Mouse (Mus musculus): Measurements from ENCODE around the gene Mnd1.

The Mnd1 gene

GRCm38 (mm10) chr3:84046206-84046605 lies 109.4 kb downstream of the Mnd1 start:
- no peak for DNase-seq (ENCODE audit: low read depth, low spot score)

GRCm38 (mm10) chr3:84041739-84042138 lies 113.8 kb downstream of the Mnd1 start:
- no peak for DNase-seq (ENCODE audit: low read depth, low spot score)

- peak; percentile 68 for DNase-seq (ENCODE audit: low read depth, low spot score)
Observed at GRCm38 (mm10) chr3:84040476-84041082, 115.0 kb downstream of the Mnd1 start.

DNA sequence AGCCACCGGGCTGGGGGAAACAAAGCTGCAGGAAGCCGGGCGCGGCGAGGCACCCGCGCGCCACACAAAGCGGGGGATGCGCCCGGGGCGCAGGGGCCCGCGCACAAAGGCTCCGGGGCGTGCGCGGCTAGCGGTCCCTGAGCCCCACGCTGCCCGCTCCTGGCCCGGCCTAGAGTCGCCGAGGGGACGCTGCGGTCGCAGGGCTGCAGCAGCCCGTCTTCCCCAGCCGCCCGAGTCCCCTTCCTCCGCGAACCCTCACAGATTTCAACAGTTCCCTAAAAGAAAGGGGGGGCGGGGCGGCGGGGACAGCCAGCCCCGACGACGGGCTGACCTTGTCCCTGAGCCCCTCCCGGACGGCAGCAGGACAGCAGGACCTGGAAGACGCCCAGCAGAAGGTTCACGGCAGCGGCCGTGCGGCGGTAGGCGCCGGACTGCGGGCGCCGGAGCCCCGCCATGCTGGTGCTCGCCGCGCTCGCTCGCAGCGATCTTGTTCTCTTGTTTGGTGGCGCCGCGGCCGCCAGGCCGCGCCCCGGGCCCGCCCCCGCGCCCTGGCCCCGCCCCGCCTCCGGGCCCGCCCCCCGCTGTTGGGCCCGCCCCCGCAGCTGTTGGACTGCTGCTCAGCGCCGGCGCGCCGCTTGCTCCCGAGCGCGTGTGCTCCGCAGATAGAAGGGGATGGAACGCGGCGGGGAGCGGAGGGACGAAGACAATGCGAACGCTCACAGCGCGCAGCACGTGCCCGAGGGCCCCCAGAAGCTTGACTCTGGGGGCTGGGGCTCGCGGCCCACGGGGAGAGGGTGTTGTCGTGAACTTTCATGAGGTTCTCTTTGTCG lies 115.7 kb downstream of the Mnd1 start, which contains the start of gene Tmem131l:
Tmem131l (minus strand) TSS at position 530 of the 830 bp plus-strand sequence.
- peak; percentile 91 for DNase-seq (ENCODE audit: low read depth, low spot score)

DNA sequence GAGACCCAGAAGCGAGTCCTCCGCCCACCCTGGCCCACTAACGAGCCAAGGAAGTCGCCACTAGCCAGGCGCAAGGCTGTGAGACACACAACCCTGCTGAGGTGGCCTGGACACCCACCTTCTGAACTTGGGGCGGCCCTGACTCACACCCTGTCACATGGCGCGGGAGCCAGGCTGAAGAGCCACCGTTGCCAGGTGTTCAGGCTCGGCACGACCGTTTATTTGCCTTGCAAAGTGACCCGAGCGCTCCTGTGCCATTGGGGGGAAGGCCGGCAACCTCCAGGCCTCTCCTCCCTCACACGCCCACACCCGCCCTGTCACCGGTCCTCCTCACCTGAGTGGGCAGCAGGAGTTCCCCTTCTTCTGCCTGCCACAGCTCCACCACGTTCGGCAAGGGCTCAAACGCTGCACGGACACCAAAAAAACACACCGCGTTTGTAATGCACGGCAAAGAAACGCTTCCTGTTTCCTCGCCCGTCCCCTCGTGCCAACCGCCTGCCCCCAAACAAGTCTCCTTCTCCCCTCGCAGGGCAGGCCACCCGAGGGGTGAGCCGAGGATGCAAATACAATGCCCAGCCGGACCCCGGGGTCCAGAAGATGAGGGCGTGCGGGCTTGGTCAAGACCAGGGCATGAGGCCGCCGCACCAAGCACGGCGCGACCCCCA lies 116.5 kb downstream of the Mnd1 start:
- DNase-seq (ENCODE audit: low read depth, low spot score), result peak; percentile 49

DNA sequence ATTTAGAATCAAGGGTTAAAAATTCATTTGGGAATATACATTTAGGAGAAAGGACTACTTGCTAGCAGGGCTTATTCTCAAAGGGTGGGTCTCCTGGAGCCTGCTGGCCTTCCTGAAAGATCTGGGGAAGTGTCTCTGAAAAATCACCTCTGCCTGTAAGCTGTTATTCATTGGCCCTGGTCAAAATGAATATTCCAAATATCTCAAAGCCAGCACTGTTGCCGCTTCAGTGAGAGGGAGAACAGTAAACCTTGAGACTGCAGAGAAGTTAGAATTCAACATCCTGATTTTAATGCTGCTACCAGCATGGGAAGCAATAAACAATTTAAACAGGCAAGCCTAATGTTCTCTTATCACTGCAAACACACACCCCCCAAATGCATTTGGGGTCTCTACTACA lies 117.5 kb downstream of the Mnd1 start:
- no peak for DNase-seq (ENCODE audit: low read depth, low spot score)
